Mouse (Mus musculus): ENCODE data around the gene Hgd. TPM values are rescaled to one million over a fixed set of nuclear protein-coding genes. Genes with fewer than 3 reads are reported as not detected.

Hgd gene
- polyA plus RNA-seq, 1 experiment from 2014 or later: 0.14 TPM

Other genes with a start within 250 kb of the Hgd start
- 14.0 and 16.6 TPM in 2 replicates for gene Stxbp5l, start 195.2 kb upstream of the Hgd start, polyA plus RNA-seq (2015; fragmentation: Nextera tagmentation; extraction: Ambion mirVana)
- gene Gtf2e1, start 40.4 kb upstream of the Hgd start, polyA plus RNA-seq (2015; fragmentation: Nextera tagmentation; extraction: Ambion mirVana): 32.0 and 32.4 TPM in 2 replicates
- gene Rabl3, start 40.3 kb upstream of the Hgd start, polyA plus RNA-seq (2015; fragmentation: Nextera tagmentation; extraction: Ambion mirVana): 18.9 and 19.9 TPM in 2 replicates
- 46.3 and 49.9 TPM in 2 replicates for gene Ndufb4, start 74.3 kb downstream of the Hgd start, polyA plus RNA-seq (2015; fragmentation: Nextera tagmentation; extraction: Ambion mirVana)
- gene Fstl1, start 196.7 kb downstream of the Hgd start, polyA plus RNA-seq (2015; fragmentation: Nextera tagmentation; extraction: Ambion mirVana): 85.4 and 85.6 TPM in 2 replicates

Measured in midbrain, embryonic 15.5 days (tissue).